9 mouse cellular contexts compared by ENCODE assay signal in genomic region chr11:115764698-115765097, GRCm38 (mm10). TPM values are rescaled to one million over a fixed set of nuclear protein-coding genes. Genes with fewer than 3 reads are reported as not detected.
DNase-seq lines count a peak whose midpoint lies in the region; ATAC-seq and TF ChIP-seq lines count a peak whose summit lies in the region.
"Had no signal": no experiment of that assay in that cellular context is flagged by ENCODE, and none has a peak within 500 bp of the region (broad histone marks: within the 10 kb centered on the region; RNA-seq: fewer than 3 reads in every experiment).

No protein-coding gene starts in this region.

- H3K27me3 ChIP-seq in kidney, embryonic 14.5 days (ENCODE audit: control insufficient read depth, insufficient read depth, low read length): no peaks in the 10 kb centered on the region
- no peaks in the 10 kb centered on the region for H3K27me3 ChIP-seq in embryonic facial prominence, embryonic 12.5 days
- H3K27me3 ChIP-seq in hindbrain, postnatal 0 days (ENCODE audit: insufficient read depth, low read length): no peaks in the 10 kb centered on the region
- H3K27me3 ChIP-seq in midbrain, embryonic 16.5 days (ENCODE audit: control insufficient read depth, insufficient read depth, low read depth, low read length): no peaks in the 10 kb centered on the region
- H3K27me3 ChIP-seq: Patski had no signal

- H3K27ac ChIP-seq in kidney, embryonic 14.5 days (ENCODE audit: low read depth, low read length): no peak overlapping the region
- H3K27ac ChIP-seq in embryonic facial prominence, embryonic 12.5 days: 0 out of 2 replicates have a peak overlapping the region, but pooled peaks have one; percentile 17
- no peak overlapping the region for H3K27ac ChIP-seq in hindbrain, postnatal 0 days
- peak overlapping the region; percentile 80 for H3K27ac ChIP-seq in midbrain, embryonic 16.5 days (ENCODE audit: low read length)

- 32% methylated on average over 2 of the region's 2 CpGs for WGBS in kidney, embryonic 14.5 days
- 25% methylated on average over 2 of the region's 2 CpGs for WGBS in embryonic facial prominence, embryonic 12.5 days
- 26% methylated on average over 2 of the region's 2 CpGs for whole genome bisulfite sequencing in hindbrain, postnatal 0 days
- 24% methylated on average over 2 of the region's 2 CpGs for WGBS in midbrain, embryonic 16.5 days

- H3K4me3 ChIP-seq in kidney, embryonic 14.5 days (ENCODE audit: low read length): peak overlapping the region; percentile 81
- H3K4me3 ChIP-seq in embryonic facial prominence, embryonic 12.5 days: peak overlapping the region; percentile 66
- peak overlapping the region; percentile 89 for H3K4me3 ChIP-seq in hindbrain, postnatal 0 days (ENCODE audit: low read length)
- H3K4me3 ChIP-seq in midbrain, embryonic 16.5 days (ENCODE audit: low read depth, low read length): peak overlapping the region; percentile 74

- H3K4me1 ChIP-seq in kidney, embryonic 14.5 days (ENCODE audit: control insufficient read depth, insufficient read depth, low read length): peaks cover 17% of the 10 kb centered on the region
- H3K4me1 ChIP-seq in embryonic facial prominence, embryonic 12.5 days: peaks cover 14% of the 10 kb centered on the region
- H3K4me1 ChIP-seq in hindbrain, postnatal 0 days (ENCODE audit: insufficient read depth, low read length): peaks cover 13% of the 10 kb centered on the region
- peaks cover 20% of the 10 kb centered on the region for H3K4me1 ChIP-seq in midbrain, embryonic 16.5 days (ENCODE audit: control insufficient read depth, insufficient read depth, low read length)

- no peak for DNase-seq in kidney, postnatal 14 days
- DNase-seq in hindbrain, postnatal 0 days (ENCODE audit: low spot score): no peak
- DNase-seq in frontal cortex, postnatal 10 days (ENCODE audit: low spot score in 2 of 2): no peak
- no peak for DNase-seq in spleen, postnatal 14 days (ENCODE audit: low spot score in 2 of 2)
- no peak for DNase-seq in adrenal gland, adult 2 months

- no peaks in the 10 kb centered on the region for H3K9me3 ChIP-seq in kidney, embryonic 14.5 days (ENCODE audit: control insufficient read depth, low read length)
- H3K9me3 ChIP-seq in embryonic facial prominence, embryonic 12.5 days: no peaks in the 10 kb centered on the region
- no peaks in the 10 kb centered on the region for H3K9me3 ChIP-seq in hindbrain, postnatal 0 days (ENCODE audit: low read length)
- H3K9me3 ChIP-seq in midbrain, embryonic 16.5 days (replicated peaks; ENCODE audit: control insufficient read depth, low read length, poor library complexity, severe bottlenecking): no peaks in the 10 kb centered on the region

- ATAC-seq in kidney, embryonic 14.5 days (ENCODE audit: low FRiP score, low TSS enrichment): no peak
- no peak for ATAC-seq in embryonic facial prominence, embryonic 12.5 days (ENCODE audit: insufficient number of reproducible peaks, insufficient read depth, low FRiP score, low TSS enrichment)
- ATAC-seq in hindbrain, postnatal 0 days: no peak
- no peak for ATAC-seq in midbrain, embryonic 16.5 days

- no peak for TF ChIP-seq CTCF in hindbrain, postnatal 0 days (IDR thresholded peaks at IDR 0.05; ENCODE audit: low read depth)

- peak overlapping the region; percentile 35 for H3K4me2 ChIP-seq in kidney, embryonic 14.5 days (replicated peaks; ENCODE audit: low read depth, low read length)
- peak overlapping the region; percentile 48 for H3K4me2 ChIP-seq in embryonic facial prominence, embryonic 12.5 days (replicated peaks)
- H3K4me2 ChIP-seq in hindbrain, postnatal 0 days (ENCODE audit: low read depth, low read length): peak overlapping the region; percentile 88
- peak overlapping the region; percentile 60 for H3K4me2 ChIP-seq in midbrain, embryonic 16.5 days (ENCODE audit: low read length)

- peak overlapping the region; percentile 15; the same call in 1 of the 2 replicates for H3K9ac ChIP-seq in kidney, embryonic 14.5 days (ENCODE audit: low read depth, low read length)
- H3K9ac ChIP-seq in embryonic facial prominence, embryonic 12.5 days: no peak overlapping the region
- H3K9ac ChIP-seq in hindbrain, postnatal 0 days (replicated peaks; ENCODE audit: low read length): 0 out of 2 replicates have a peak overlapping the region, but pooled peaks have one; percentile 90
- peak overlapping the region; percentile 61; the same call in 1 of the 2 replicates for H3K9ac ChIP-seq in midbrain, embryonic 16.5 days (ENCODE audit: low read depth, low read length)

- H3K36me3 ChIP-seq in kidney, embryonic 14.5 days (ENCODE audit: control insufficient read depth, insufficient read depth, low read length): no peaks in the 10 kb centered on the region
- no peaks in the 10 kb centered on the region for H3K36me3 ChIP-seq in embryonic facial prominence, embryonic 12.5 days
- H3K36me3 ChIP-seq in hindbrain, postnatal 0 days (ENCODE audit: insufficient read depth, low read length): no peaks in the 10 kb centered on the region
- H3K36me3 ChIP-seq in midbrain, embryonic 16.5 days (ENCODE audit: control insufficient read depth, insufficient read depth, low read length): no peaks in the 10 kb centered on the region

RNA-seq across cellular contexts. Expression of gene Tmem94, which starts 0.5 kb away (rescaled TPM):
- 12.4 and 19.9 TPM in 2 replicates for polyA plus RNA-seq in kidney, embryonic 14.5 days (2014; fragmentation: Nextera tagmentation; extraction: Ambion mirVana)
- 29.6 and 30.0 TPM in 2 replicates for polyA plus RNA-seq in embryonic facial prominence, embryonic 12.5 days (2016; fragmentation: Nextera tagmentation; extraction: Ambion mirVana)
- 42.4 and 42.6 TPM in 2 replicates for total RNA-seq in hindbrain, postnatal 0 days (2014; rRNA removed)
- 12.5 and 16.1 TPM in 2 replicates for polyA plus RNA-seq in hindbrain, postnatal 0 days (2015; fragmentation: Nextera tagmentation; extraction: Ambion mirVana)
- 25.1 and 25.6 TPM in 2 replicates for polyA plus RNA-seq in midbrain, embryonic 16.5 days (2015; fragmentation: Nextera tagmentation; extraction: Ambion mirVana)
- total RNA-seq in adrenal gland, adult 2 months (2021): 10 to 100 TPM; 70.6 to 85.9 TPM
- 158 and 165 TPM in 2 replicates for polyA plus RNA-seq in adrenal gland, adult 2 months (2012; rRNA removed)

RNA-seq across cellular contexts. Expression of gene Caskin2, which starts 48.7 kb away (rescaled TPM):
- polyA plus RNA-seq in kidney, embryonic 14.5 days (2014; fragmentation: Nextera tagmentation; extraction: Ambion mirVana): 14.2 and 17.5 TPM in 2 replicates
- polyA plus RNA-seq in embryonic facial prominence, embryonic 12.5 days (2016; fragmentation: Nextera tagmentation; extraction: Ambion mirVana): 17.5 TPM in 2 replicates
- 24.4 and 39.2 TPM in 2 replicates for total RNA-seq in hindbrain, postnatal 0 days (2014; rRNA removed)
- 7.7 and 8.0 TPM in 2 replicates for polyA plus RNA-seq in hindbrain, postnatal 0 days (2015; fragmentation: Nextera tagmentation; extraction: Ambion mirVana)
- 7.6 and 8.9 TPM in 2 replicates for polyA plus RNA-seq in midbrain, embryonic 16.5 days (2015; fragmentation: Nextera tagmentation; extraction: Ambion mirVana)
- 10 to 100 TPM; 53.7 to 64.2 TPM for total RNA-seq in adrenal gland, adult 2 months (2021)
- polyA plus RNA-seq in adrenal gland, adult 2 months (2012; rRNA removed): 110 and 114 TPM in 2 replicates

RNA-seq across cellular contexts. Expression of gene Tsen54, which starts 49.8 kb away (rescaled TPM):
- 26.2 and 34.9 TPM in 2 replicates for polyA plus RNA-seq in kidney, embryonic 14.5 days (2014; fragmentation: Nextera tagmentation; extraction: Ambion mirVana)
- polyA plus RNA-seq in embryonic facial prominence, embryonic 12.5 days (2016; fragmentation: Nextera tagmentation; extraction: Ambion mirVana): 36.3 and 36.7 TPM in 2 replicates
- total RNA-seq in hindbrain, postnatal 0 days (2014; rRNA removed): 22.5 and 34.6 TPM in 2 replicates
- 18.0 and 18.8 TPM in 2 replicates for polyA plus RNA-seq in hindbrain, postnatal 0 days (2015; fragmentation: Nextera tagmentation; extraction: Ambion mirVana)
- polyA plus RNA-seq in midbrain, embryonic 16.5 days (2015; fragmentation: Nextera tagmentation; extraction: Ambion mirVana): 23.7 and 24.2 TPM in 2 replicates
- 10 to 100 TPM; 15.8 to 20.7 TPM for total RNA-seq in adrenal gland, adult 2 months (2021)
- polyA plus RNA-seq in adrenal gland, adult 2 months (2012; rRNA removed): 43.9 and 61.6 TPM in 2 replicates

RNA-seq across cellular contexts. Expression of gene Grb2, which starts 56.3 kb away (rescaled TPM):
- polyA plus RNA-seq in kidney, embryonic 14.5 days (2014; fragmentation: Nextera tagmentation; extraction: Ambion mirVana): 47.7 and 53.0 TPM in 2 replicates
- polyA plus RNA-seq in embryonic facial prominence, embryonic 12.5 days (2016; fragmentation: Nextera tagmentation; extraction: Ambion mirVana): 115 and 118 TPM in 2 replicates
- total RNA-seq in hindbrain, postnatal 0 days (2014; rRNA removed): 68.0 and 76.6 TPM in 2 replicates
- 139 and 159 TPM in 2 replicates for polyA plus RNA-seq in hindbrain, postnatal 0 days (2015; fragmentation: Nextera tagmentation; extraction: Ambion mirVana)
- polyA plus RNA-seq in midbrain, embryonic 16.5 days (2015; fragmentation: Nextera tagmentation; extraction: Ambion mirVana): 177 and 196 TPM in 2 replicates
- 100 to 1,000 TPM; 136 to 162 TPM for total RNA-seq in adrenal gland, adult 2 months (2021)
- polyA plus RNA-seq in adrenal gland, adult 2 months (2012; rRNA removed): 41.2 and 50.8 TPM in 2 replicates

RNA-seq across cellular contexts. Expression of gene Llgl2, which starts 59.2 kb away (rescaled TPM):
- 24.3 and 28.7 TPM in 2 replicates for polyA plus RNA-seq in kidney, embryonic 14.5 days (2014; fragmentation: Nextera tagmentation; extraction: Ambion mirVana)
- polyA plus RNA-seq in embryonic facial prominence, embryonic 12.5 days (2016; fragmentation: Nextera tagmentation; extraction: Ambion mirVana): 7.6 and 8.8 TPM in 2 replicates
- total RNA-seq in hindbrain, postnatal 0 days (2014; rRNA removed): 1.6 and 2.1 TPM in 2 replicates
- 1.5 and 1.8 TPM in 2 replicates for polyA plus RNA-seq in hindbrain, postnatal 0 days (2015; fragmentation: Nextera tagmentation; extraction: Ambion mirVana)
- 0.82 and 1.0 TPM in 2 replicates for polyA plus RNA-seq in midbrain, embryonic 16.5 days (2015; fragmentation: Nextera tagmentation; extraction: Ambion mirVana)
- total RNA-seq in adrenal gland, adult 2 months (2021): 10 to 100 TPM in 1 of 2 experiments, 1 to 10 TPM in 1; 7.6 to 13.1 TPM
- 24.4 and 29.5 TPM in 2 replicates for polyA plus RNA-seq in adrenal gland, adult 2 months (2012; rRNA removed)

Comparison
In these comparisons a context has a peak if more than half of its experiments do, and no peak if none do; other contexts are left out.
1. H3K27ac ChIP-seq: peak in embryonic facial prominence, embryonic 12.5 days (single experiment) and midbrain, embryonic 16.5 days (single experiment); none in kidney, embryonic 14.5 days (single experiment) and hindbrain, postnatal 0 days (single experiment).
2. H3K4me2 ChIP-seq: peak in every context shown above with its lines; median percentile 88 in hindbrain, postnatal 0 days; 60 in midbrain, embryonic 16.5 days; 48 in embryonic facial prominence, embryonic 12.5 days; 35 in kidney, embryonic 14.5 days.
3. Peak in every context shown above with its lines, with median percentiles within 50 percentile points of each other: H3K4me3 ChIP-seq.